Mouse (Mus musculus) olfactory bulb, adult 2 months (tissue): ENCODE measurements at regions not wholly inside any gene's neighbourhood (a gene's known extent, or its start where the extent isn't known, plus 50 kb on each side); places are given as distances from the start of the nearest gene placed in this dataset.

Experiments used
- CTCF ChIP-seq: fragments of 200-500 bp; IDR thresholded peaks from 2 replicates; pipeline ENCODE4 v1.5.1; 2012; ENCODE audit warnings: low read depth, mild to moderate bottlenecking, low read length, moderate library complexity; ENCODE audit not compliant: insufficient read depth
- POLR2A ChIP-seq: fragments of 200-500 bp; IDR thresholded peaks from 2 replicates; pipeline ENCODE4 v1.6.1; 2012; ENCODE audit warnings: mild to moderate bottlenecking, low read depth, low read length, moderate library complexity; ENCODE audit not compliant: insufficient read depth

DNA sequence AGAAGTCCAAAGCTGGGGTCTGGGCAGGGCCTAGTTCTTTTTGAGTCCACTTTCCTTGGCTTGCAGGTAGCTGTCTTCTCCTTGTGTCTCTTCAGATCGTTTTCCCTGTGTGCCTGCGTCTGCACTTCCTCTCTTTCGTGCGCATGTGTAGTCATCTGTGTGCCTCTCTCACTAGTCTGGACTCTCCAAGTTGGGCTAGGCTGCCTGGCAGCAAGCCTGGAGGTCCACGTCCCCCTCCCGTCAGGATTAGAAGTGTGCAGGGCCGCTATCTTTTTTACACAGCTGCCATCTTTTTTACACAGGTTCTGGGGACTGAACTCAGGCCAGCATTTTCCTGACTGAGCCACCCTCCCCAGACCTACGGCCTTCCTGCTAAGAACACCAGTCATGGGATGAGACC is 55.8 kb upstream of the Sec14l1 start:
- TF ChIP-seq CTCF = no peak
- no peak for TF ChIP-seq POLR2A
